35 mouse cellular contexts compared by ENCODE assay signal in the genomic region with DNA sequence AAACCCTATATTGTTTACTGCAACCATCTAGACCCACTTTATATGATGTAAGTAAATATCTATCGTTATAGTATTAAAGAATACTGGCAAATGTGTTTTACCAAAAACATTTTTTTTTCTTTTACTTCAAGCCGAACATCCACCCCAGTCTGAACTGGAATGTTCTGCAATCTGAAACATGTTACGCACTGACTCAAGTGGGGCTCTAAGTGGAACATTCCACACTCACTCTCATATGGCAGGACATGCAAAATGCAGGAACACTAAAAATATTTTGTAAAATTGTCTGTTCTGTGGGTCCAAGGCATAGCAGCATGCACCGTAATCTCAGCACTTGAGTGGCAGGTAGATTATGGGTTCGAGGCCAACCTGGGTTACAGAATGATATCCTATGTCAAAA.
"Had no signal": no experiment of that assay in that cellular context is flagged by ENCODE, and none has a peak within 500 bp of the region (broad histone marks: within the 10 kb centered on the region; RNA-seq: fewer than 3 reads in every experiment).

No protein-coding gene starts in this region.

- H3K27me3 ChIP-seq: heart, embryonic 12.5 days; heart, embryonic 13.5 days; heart, embryonic 15.5 days; hindbrain, embryonic 12.5 days; hindbrain, embryonic 13.5 days; hindbrain, embryonic 15.5 days; intestine, embryonic 15.5 days; kidney, embryonic 15.5 days had no signal

- DNase-seq: heart, postnatal 10 days; heart, postnatal 14 days; heart, postnatal 36 days; heart, postnatal 4 days; kidney, adult 11 months; kidney, adult 18-20 months; kidney, adult 2 months; kidney, adult 8-10 months; kidney, adult 9 months; kidney, postnatal 10 days; kidney, postnatal 14 days; kidney, postnatal 25 days; kidney, postnatal 36 days; kidney, postnatal 4 days; layer of hippocampus, adult 9-11 months; layer of hippocampus, postnatal 36 days had no signal

- ATAC-seq: hindbrain, embryonic 16.5 days; hindbrain, postnatal 0 days; inflammation-experienced regulatory T-cells, adult 6 months; intestine, embryonic 15.5 days; intestine, embryonic 16.5 days; intestine, postnatal 0 days had no signal

- H3K9me3 ChIP-seq: heart, embryonic 10.5 days; heart, embryonic 12.5 days; heart, embryonic 13.5 days; heart, embryonic 15.5 days; hindbrain, embryonic 10.5 days; hindbrain, embryonic 12.5 days; hindbrain, embryonic 13.5 days; hindbrain, embryonic 15.5 days; intestine, embryonic 15.5 days; kidney, embryonic 15.5 days had no signal

- H3K9ac ChIP-seq: heart, embryonic 12.5 days; heart, embryonic 13.5 days; heart, embryonic 15.5 days; hindbrain, embryonic 12.5 days; hindbrain, embryonic 13.5 days; hindbrain, embryonic 14.5 days; hindbrain, embryonic 15.5 days; intestine, embryonic 15.5 days; kidney, embryonic 15.5 days had no signal

- H3K4me3 ChIP-seq: heart, embryonic 10.5 days; heart, embryonic 12.5 days; heart, embryonic 13.5 days; heart, embryonic 15.5 days; hindbrain, embryonic 10.5 days; hindbrain, embryonic 12.5 days; hindbrain, embryonic 13.5 days; hindbrain, embryonic 15.5 days; intestine, embryonic 15.5 days; kidney, embryonic 15.5 days; layer of hippocampus, adult 2 months had no signal

- H3K4me2 ChIP-seq: heart, embryonic 11.5 days; heart, embryonic 12.5 days; heart, embryonic 13.5 days; heart, embryonic 15.5 days; hindbrain, embryonic 12.5 days; hindbrain, embryonic 13.5 days; hindbrain, embryonic 14.5 days; hindbrain, embryonic 15.5 days; intestine, embryonic 15.5 days; kidney, embryonic 15.5 days had no signal

- H3K4me1 ChIP-seq: heart, embryonic 10.5 days; heart, embryonic 15.5 days; hindbrain, embryonic 15.5 days; intestine, embryonic 15.5 days had no signal

- H3K36me3 ChIP-seq: heart, embryonic 10.5 days; heart, embryonic 12.5 days; heart, embryonic 13.5 days; heart, embryonic 15.5 days; hindbrain, embryonic 10.5 days; hindbrain, embryonic 12.5 days; hindbrain, embryonic 13.5 days; hindbrain, embryonic 15.5 days; intestine, embryonic 15.5 days; kidney, embryonic 15.5 days had no signal

- H3K27ac ChIP-seq: heart, embryonic 10.5 days; heart, embryonic 13.5 days; heart, embryonic 15.5 days; hindbrain, embryonic 10.5 days; hindbrain, embryonic 12.5 days; hindbrain, embryonic 13.5 days; hindbrain, embryonic 14.5 days; hindbrain, embryonic 15.5 days; hindbrain, postnatal 0 days; intestine, embryonic 15.5 days; kidney, embryonic 15.5 days; kidney, postnatal 0 days; layer of hippocampus, adult 2 months had no signal
